Mouse (Mus musculus) bone marrow, adult 2 months (tissue): ENCODE results near the gene Plgrkt.

Source experiments
- CTCF ChIP-seq: fragments of 200-500 bp; IDR thresholded peaks from 2 replicates; pipeline ENCODE4 v1.5.1; 2011; ENCODE audit warnings: low read length, control low read depth; ENCODE audit not compliant: control insufficient read depth, insufficient read depth
- POLR2A ChIP-seq: fragments of 200-500 bp; IDR thresholded peaks from 2 replicates; pipeline ENCODE4 v1.6.1; 2011; ENCODE audit warnings: low read depth, mild to moderate bottlenecking, control low read depth, low read length, borderline replicate concordance; ENCODE audit not compliant: control insufficient read depth

DNA sequence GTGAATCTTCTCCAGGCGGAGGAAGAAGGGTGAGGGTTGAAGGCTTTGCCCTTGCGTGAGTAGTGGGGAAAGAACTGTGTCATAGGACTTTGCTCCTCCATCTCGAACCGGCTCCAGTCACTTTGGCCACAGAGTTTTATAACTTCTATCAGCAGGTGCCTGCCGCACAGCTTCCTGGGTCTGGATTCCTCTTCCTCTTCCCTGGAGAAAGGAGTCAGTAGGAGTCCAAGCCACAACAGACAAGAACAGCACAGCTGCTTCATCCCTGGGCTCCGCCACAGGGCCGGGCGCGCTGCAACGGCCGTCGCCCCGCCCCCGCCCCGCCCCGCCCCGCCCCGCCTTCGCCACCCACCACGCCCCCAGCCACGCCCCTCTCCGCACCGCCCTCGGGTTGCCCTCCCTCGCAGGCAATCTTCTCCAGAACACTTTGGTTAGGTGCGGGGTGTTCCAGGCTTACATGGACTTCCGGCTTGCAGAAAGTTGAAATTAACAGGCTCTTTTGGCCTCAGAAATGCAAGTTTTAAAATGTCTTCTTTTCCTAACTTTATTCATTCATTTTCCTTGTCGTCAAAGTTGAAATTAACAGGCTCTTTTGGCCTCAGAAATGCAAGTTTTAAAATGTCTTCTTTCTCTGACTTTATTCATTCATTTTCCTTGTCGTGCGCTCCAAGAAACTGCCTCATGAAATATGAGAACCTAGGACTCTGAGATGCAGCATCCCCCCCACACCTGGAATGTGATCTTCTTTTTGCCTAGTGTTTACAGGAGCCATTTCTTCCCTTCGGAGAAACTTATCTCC, 41.9 kb downstream of the Plgrkt start, which contains the start of gene Insl6:
- no peak for TF ChIP-seq CTCF
- TF ChIP-seq POLR2A: no peak
